Mouse (Mus musculus) heart, adult 2 months (tissue): Measurements from ENCODE around the gene Trpd52l3. TPM values are rescaled to one million over a fixed set of nuclear protein-coding genes. Genes with fewer than 3 reads are reported as not detected.
"Not testable (repeated sequence)": the region's sequence is repeated elsewhere in the genome, so short reads cannot be mapped to it uniquely, and the experiment has no call there.

Source experiments
- DNase-seq, 2 experiments: peaks; one replicate each; pipeline ENCODE4 v3.0.0; 2021
- H3K27ac ChIP-seq: fragments of 200-600 bp; 2 replicates; pipeline ENCODE4 v1.8.1; 2022
- H3K27me3 ChIP-seq: fragments of 200-500 bp; 2 replicates; pipeline ENCODE4 v1.6.1; 2012; ENCODE audit warnings: mild to moderate bottlenecking, low read length, inconsistent platforms, mixed read lengths; ENCODE audit not compliant: control insufficient read depth, insufficient read depth
- H3K36me3 ChIP-seq: fragments of 200-500 bp; 2 replicates; pipeline ENCODE4 v1.6.1; 2012; ENCODE audit warnings: low read length, inconsistent platforms; ENCODE audit not compliant: control insufficient read depth, insufficient read depth
- H3K4me1 ChIP-seq: fragments of 200-500 bp; 2 replicates; pipeline ENCODE4 v1.6.1; 2011; ENCODE audit warnings: low read length; ENCODE audit not compliant: control insufficient read depth, insufficient read depth
- H3K4me3 ChIP-seq: fragments of 200-600 bp; 2 replicates; pipeline ENCODE4 v1.8.1; 2022
- H3K79me2 ChIP-seq: fragments of 200-500 bp; replicated peaks from 2 replicates; pipeline ENCODE4 v1.6.1; 2012; ENCODE audit warnings: mild to moderate bottlenecking, inconsistent platforms, low read length, moderate library complexity, mixed read lengths; ENCODE audit not compliant: control insufficient read depth, insufficient read depth
- H3K9ac ChIP-seq: fragments of 200-500 bp; 2 replicates; pipeline ENCODE4 v1.6.1; 2012; ENCODE audit warnings: low read depth, mild to moderate bottlenecking, control low read depth, inconsistent platforms, low read length, mixed read lengths
- CTCF ChIP-seq: fragments of 200-600 bp; IDR thresholded peaks from 2 replicates; pipeline ENCODE4 v1.8.1; 2022; ENCODE audit warnings: antibody characterized with exemption, mild to moderate bottlenecking, moderate library complexity
- EP300 ChIP-seq: fragments of 200-500 bp; IDR thresholded peaks from 2 replicates; pipeline ENCODE4 v1.6.1; 2011; ENCODE audit warnings: low read depth, low read length, control low read depth; ENCODE audit not compliant: insufficient read depth
- POLR2A ChIP-seq: fragments of 200-500 bp; IDR thresholded peaks from 2 replicates; pipeline ENCODE4 v1.6.1; 2011; ENCODE audit warnings: mild to moderate bottlenecking, low read depth, low read length, control low read depth; ENCODE audit not compliant: insufficient read depth
- WGBS: fragments of 180-500 bp; shearing (Covaris S2); methylation state at CpG from one replicate; pipeline ENCODE4 v1.1.7; 2018; 5-methylcytosine and 5-hydroxymethylcytosine counted together
- intact Hi-C: fragments of 180-260 bp; cut with DNase I; formaldehyde crosslinking; loops from one replicate; pipeline ENCODE4 v1.15.1; 2025
- polyA plus RNA-seq: library from polyadenylated mRNA; depleted of rRNA; stranded (reverse); fragments of >200 nt; gene quantifications from 2 replicates; pipeline ENCODE4 v1.2.3, GENCODE M21; 2012
- total RNA-seq, 2 experiments: library from RNA; stranded (reverse); gene quantifications; 2 replicates each; pipeline ENCODE4 v1.2.3; 2021

Gene Trpd52l3
- total and polyA plus RNA-seq, 3 experiments: not detected

DNA sequence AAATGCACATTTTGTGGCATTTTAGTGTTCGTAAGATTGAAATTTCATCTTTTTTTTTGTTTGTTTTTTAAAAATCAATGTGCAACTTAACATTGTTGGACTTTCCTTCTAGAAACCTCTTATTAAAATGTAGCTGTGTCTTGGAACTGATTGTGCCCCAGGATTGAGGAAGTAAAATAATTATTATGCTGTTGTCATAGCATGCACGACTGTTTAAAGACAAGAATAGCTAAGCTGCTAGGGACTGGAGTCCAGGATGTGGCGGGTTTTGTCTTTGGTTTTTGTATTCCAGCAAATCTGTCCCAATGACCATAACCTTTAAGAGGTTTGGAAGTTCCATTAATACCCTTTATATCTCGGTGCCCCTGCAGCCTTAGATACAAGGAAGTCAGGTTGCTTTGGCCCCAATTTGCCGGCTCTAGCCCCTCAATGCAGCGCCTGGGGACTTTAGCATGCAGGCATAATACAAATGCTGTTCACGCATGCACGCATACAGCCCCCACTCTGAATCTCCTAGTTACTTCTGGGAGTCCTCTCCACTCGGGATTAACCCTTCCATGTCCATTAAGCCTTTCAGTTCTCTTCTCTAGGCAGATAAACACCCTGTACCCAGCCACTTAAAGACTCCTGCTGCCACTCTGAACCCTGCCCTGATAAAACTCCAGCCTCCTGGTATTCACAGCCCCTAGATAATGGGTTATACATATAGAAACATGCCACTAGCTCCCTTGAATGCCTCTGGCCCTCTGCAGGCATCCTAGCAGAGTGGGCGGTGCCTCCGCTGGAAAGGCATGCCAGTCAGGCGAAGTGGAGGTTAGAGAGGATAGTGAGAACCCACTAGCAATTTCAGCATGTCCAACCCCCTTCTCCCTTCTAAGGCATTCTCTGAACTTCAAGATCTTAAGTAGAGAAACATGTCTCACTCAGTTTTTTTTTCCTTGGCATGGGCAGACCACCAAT, 2.9 kb upstream of the Trpd52l3 start:
- Histone ChIP-seq H3K4me1 (no peaks in the 10 kb centered on the region), H3K4me3 (no peak overlapping the region), H3K36me3 (no peaks in the 10 kb centered on the region), H3K9ac (no peak overlapping the region), H3K27me3 (no peaks in the 10 kb centered on the region), H3K27ac (no peak overlapping the region), H3K79me2 (no peaks in the 10 kb centered on the region)
- intact Hi-C loops: no loop called here
- DNase-seq: no peak
- 58% methylated on average over 12 of the region's 12 CpGs for WGBS
- TF ChIP-seq CTCF: no peak
- no peak for TF ChIP-seq EP300
- no peak for TF ChIP-seq POLR2A

DNA sequence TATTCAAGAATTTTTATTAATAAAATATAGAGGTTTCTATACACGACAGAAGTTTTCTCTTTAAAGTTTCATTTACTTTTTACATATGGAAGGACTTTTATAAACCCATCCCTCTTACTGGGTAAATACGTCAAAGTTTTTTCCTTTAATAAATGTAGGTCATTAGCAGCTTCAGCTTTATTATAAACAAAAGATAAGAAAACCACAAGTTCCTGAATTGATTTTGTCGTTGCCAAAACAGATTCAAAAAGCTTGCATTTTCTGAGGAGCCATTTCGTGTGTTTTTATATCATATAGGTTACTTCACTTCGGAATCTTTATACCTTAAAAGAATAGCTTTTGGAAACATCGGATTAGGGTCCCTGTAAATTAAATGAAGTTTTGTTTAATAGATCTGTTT, 2.0 kb upstream of the Trpd52l3 start:
- H3K4me3 ChIP-seq: no peak overlapping the region
- TF ChIP-seq EP300: no peak
- no peak for TF ChIP-seq CTCF
- no peak for TF ChIP-seq POLR2A
- H3K27ac ChIP-seq: no peak overlapping the region
- no peaks in the 10 kb centered on the region for H3K36me3 ChIP-seq
- H3K27me3 ChIP-seq: no peaks in the 10 kb centered on the region
- H3K9ac ChIP-seq: no peak overlapping the region
- no peaks in the 10 kb centered on the region for H3K79me2 ChIP-seq
- intact Hi-C loops: no loop called here
- no peaks in the 10 kb centered on the region for H3K4me1 ChIP-seq
- no peak for DNase-seq
- 73% methylated on average over 6 of the region's 6 CpGs for WGBS

DNA sequence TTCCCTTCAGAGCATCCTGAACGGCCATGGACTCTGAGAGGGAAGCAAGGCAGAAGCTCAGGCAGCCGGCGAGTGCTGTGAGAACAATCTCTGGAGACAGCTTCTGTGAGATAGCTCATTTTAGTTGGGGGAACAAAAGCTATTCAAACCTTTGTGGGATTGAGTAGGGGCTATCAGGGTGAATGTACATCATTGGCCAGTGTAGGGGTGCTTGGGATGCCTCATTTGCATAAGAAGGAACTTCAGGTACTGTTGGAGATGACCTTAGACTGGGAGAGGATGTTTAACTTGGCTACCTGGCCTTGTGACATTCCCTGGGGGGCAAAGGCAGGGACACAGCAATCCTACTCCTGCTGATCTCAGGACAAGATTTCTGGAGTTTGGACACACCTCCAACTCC, 2.8 kb downstream of the Trpd52l3 start:
- 70% methylated on average over 3 of the region's 3 CpGs for WGBS
- TF ChIP-seq POLR2A (no peak), CTCF (no peak), EP300 (no peak)
- Histone ChIP-seq H3K79me2 (no peaks in the 10 kb centered on the region), H3K9ac (no peak overlapping the region), H3K27me3 (no peaks in the 10 kb centered on the region), H3K4me3 (no peak overlapping the region), H3K36me3 (no peaks in the 10 kb centered on the region), H3K27ac (no peak overlapping the region), H3K4me1 (no peaks in the 10 kb centered on the region)
- intact Hi-C loops: no loop called here
- DNase-seq: no peak

DNA sequence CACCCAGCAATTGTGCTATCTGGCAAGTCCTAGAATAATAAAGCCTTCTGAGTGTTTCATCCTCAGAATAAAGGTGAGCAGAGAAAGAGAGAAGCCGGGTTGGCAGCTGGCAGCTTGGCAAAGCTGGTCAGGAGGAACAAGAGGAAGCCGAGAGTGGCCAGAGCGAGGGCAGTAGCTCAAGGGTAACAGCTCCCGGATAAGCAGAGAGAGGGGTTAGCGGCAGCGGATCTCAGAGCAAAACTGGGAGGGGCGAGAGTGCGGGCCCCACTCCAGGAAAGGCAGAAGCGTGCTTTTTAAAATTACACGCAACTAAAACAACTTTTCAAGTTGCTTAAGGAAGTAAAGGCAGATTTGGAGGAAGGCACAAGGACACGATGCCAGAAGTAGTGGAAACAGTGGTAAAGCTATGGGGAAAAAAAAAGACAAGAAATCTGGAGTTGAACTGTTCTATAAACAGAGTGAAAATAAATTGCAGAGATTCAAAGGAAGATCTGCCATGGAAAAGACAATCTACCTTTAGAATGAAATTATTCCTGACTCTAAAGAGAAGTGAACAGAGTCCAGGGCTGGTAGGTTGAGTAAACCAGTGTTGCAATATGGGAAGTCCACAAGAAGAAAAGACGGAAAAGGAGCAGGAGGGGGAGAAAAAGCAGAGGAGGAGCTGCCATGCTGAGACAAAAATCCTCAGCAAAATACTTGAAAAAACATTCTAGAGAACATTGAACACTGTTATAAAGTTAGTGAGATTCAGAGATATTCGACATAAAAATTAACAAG, 7.1 kb downstream of the Trpd52l3 start:
- Histone ChIP-seq H3K27me3 (no peaks in the 10 kb centered on the region), H3K79me2 (no peaks in the 10 kb centered on the region), H3K27ac (no peak overlapping the region), H3K9ac (no peak overlapping the region), H3K4me1 (no peaks in the 10 kb centered on the region), H3K36me3 (no peaks in the 10 kb centered on the region), H3K4me3 (no peak overlapping the region)
- DNase-seq: no peak
- 34% methylated on average over 13 of the region's 13 CpGs for WGBS
- TF ChIP-seq CTCF (no peak), POLR2A (no peak), EP300 (no peak)
- intact Hi-C loops: no loop called here

DNA sequence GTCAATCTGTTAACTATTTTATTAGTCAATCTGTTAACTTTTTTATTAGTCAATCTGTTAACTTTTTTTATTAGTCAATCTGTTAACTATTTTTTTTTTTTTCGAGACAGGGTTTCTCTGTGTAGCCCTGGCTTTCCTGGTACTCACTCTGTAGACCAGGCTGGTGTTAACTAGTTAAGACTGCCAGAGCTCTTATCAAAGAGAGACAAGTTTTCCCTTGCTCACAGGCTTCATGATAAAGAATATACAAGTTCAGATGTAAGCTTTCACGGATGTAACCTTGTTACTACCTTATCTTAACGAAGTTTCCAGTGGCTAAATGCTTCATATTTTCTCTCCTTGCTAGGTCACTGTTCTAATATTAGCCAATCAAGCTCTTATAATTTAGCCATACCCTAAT, 10.7 kb downstream of the Trpd52l3 start:
- no peaks in the 10 kb centered on the region for H3K36me3 ChIP-seq
- intact Hi-C loops: no loop called here
- no peak overlapping the region for H3K27ac ChIP-seq
- H3K27me3 ChIP-seq: no peaks in the 10 kb centered on the region
- H3K4me1 ChIP-seq: no peaks in the 10 kb centered on the region
- no peak for TF ChIP-seq CTCF
- TF ChIP-seq EP300: no peak
- TF ChIP-seq POLR2A: no peak
- DNase-seq: no peak
- H3K79me2 ChIP-seq: no peaks in the 10 kb centered on the region
- WGBS: 54% methylated on average over 3 of the region's 3 CpGs
- no peak overlapping the region for H3K4me3 ChIP-seq
- no peak overlapping the region for H3K9ac ChIP-seq

DNA sequence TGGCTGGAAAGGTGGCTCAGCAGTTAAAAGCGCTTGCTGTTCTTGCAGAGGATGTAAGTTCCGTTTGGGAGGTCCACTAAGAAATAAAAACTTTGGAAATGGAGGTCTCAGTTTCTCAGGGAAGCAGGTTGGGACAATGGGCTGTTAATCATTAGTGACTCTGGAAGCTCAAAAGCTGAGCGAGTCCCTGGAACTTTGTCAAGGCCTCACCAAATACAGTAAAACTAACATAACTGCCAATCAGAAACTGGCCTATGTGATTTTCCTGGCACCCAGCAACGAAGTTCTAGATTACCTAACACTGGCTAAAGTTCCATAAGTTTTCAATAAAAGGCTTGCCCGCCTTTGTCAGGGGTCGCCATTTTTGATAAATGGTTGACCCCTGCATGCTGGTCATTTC, 12.6 kb downstream of the Trpd52l3 start:
- WGBS: 78% methylated on average over 6 of the region's 6 CpGs
- intact Hi-C loops: no loop called here
- no peaks in the 10 kb centered on the region for H3K79me2 ChIP-seq

DNA sequence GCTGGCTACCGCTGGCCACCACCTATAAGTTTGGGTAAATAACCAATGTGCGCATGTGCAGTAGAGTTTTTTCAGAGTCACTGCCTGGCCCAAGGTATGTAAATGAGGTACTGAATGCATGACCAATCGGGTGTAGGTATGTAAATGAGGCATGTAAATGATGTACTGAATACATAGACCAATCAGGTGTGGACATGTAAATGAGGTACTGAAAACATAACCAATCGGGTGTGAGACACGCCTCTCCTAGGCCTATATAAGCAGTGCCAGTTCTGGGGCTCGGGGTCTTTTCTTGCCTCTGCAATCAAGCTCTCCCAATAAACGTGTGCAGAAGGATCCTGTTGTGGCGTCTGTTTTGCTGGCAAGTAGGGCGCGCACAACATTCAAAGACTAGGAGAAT, 19.8 kb downstream of the Trpd52l3 start:
- DNase-seq, H3K36me3 ChIP-seq, H3K79me2 ChIP-seq, H3K9ac ChIP-seq, H3K27ac ChIP-seq, H3K4me3 ChIP-seq, intact Hi-C loops, H3K27me3 ChIP-seq, H3K4me1 ChIP-seq: not testable (repeated sequence)
- 97% methylated on average over 10 of the region's 10 CpGs for WGBS

More for the DNA sequence above, 12.6 kb downstream of the Trpd52l3 start:
- Histone ChIP-seq H3K27me3 (no peaks in the 10 kb centered on the region), H3K4me3 (no peak overlapping the region), H3K4me1 (no peaks in the 10 kb centered on the region), H3K9ac (no peak overlapping the region), H3K36me3 (no peaks in the 10 kb centered on the region), H3K27ac (no peak overlapping the region)
- no peak for DNase-seq
- TF ChIP-seq POLR2A (no peak), CTCF (no peak), EP300 (no peak)
